Mouse (Mus musculus) adrenal gland, adult 2 months (tissue): ENCODE measurements at regions not wholly inside any gene's neighbourhood (a gene's known extent, or its start where the extent isn't known, plus 50 kb on each side); places are given as distances from the start of the nearest gene placed in this dataset.
"Not testable (repeated sequence)": the region's sequence is repeated elsewhere in the genome, so short reads cannot be mapped to it uniquely, and the experiment has no call there.

ENCODE experiments used
- DNase-seq: peaks from one replicate; pipeline ENCODE4 v3.0.0; 2021

GRCm38 (mm10) chr10:11801372-11802230 lies 458.4 kb downstream of the Epm2a start:
- DNase-seq: not testable (repeated sequence)

DNA sequence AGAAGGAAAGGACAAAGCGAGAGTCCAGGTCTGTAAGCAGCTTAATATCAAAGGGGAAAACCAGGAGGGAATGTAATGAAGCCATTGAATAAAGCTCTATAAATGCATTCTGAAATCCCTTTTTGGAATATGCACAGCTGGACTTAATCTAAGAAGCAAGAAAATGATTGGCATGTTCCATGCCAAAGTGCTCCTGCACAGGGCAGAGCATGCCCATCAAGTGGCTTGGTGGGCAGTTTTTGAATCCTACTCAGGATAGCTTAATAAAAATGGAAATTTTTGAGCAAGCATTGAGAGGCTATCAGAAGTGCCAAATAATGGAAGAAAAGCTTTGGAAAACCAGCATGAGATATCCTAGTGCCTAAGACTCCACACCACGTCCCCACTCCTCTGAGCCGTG lies 466.1 kb downstream of the Epm2a start:
- no peak for DNase-seq

DNA sequence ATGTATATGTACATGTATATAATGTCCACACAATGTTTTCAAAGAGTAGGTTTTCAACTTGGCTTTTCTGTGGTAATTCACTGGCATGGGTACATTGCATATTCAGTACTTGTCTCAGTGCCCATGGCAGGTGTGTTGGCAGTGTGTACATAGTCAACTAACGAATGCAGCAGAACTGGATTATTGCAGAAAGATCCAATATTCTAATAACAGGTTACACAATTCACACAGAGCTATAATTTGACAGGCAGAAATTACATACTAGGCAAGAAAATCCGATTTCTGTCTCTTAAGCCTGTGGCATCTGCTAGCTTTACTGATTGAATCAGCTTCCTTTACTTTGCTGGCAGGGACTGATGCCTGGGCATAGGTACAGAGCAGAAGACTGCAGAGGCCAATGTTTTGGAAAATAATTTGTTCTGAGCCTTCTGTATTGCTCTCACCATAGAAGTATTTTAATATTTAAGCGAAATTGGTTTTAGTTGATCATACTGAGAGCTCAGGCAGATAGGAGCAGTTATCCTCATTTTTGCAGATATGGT lies 479.3 kb downstream of the Epm2a start:
- DNase-seq: no peak

DNA sequence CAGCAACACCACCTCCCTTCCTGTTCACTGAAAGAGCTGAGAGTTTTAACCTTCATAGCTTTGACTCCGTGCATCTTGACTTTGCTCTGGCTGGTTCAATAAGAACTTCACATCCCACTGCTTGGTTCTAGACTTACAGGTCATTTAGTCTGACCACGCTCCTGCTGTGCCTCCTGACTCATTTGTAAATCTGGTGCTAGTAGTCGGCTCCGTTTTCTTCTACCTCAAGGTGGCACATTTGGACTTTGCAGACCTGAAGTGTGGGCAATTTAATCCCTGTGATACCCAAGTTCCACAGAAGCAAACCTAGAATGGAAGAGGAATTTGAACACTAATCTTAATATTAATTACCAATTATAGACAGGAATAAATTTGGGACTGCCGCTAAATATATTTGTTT lies 497.9 kb downstream of the Epm2a start:
- no peak for DNase-seq

- no peak for DNase-seq
Measured at GRCm38 (mm10) chr10:11841494-11841893, 498.3 kb downstream of the Epm2a start.

- no peak for DNase-seq
Measured at GRCm38 (mm10) chr10:11846141-11846540, 502.9 kb downstream of the Epm2a start.

DNA sequence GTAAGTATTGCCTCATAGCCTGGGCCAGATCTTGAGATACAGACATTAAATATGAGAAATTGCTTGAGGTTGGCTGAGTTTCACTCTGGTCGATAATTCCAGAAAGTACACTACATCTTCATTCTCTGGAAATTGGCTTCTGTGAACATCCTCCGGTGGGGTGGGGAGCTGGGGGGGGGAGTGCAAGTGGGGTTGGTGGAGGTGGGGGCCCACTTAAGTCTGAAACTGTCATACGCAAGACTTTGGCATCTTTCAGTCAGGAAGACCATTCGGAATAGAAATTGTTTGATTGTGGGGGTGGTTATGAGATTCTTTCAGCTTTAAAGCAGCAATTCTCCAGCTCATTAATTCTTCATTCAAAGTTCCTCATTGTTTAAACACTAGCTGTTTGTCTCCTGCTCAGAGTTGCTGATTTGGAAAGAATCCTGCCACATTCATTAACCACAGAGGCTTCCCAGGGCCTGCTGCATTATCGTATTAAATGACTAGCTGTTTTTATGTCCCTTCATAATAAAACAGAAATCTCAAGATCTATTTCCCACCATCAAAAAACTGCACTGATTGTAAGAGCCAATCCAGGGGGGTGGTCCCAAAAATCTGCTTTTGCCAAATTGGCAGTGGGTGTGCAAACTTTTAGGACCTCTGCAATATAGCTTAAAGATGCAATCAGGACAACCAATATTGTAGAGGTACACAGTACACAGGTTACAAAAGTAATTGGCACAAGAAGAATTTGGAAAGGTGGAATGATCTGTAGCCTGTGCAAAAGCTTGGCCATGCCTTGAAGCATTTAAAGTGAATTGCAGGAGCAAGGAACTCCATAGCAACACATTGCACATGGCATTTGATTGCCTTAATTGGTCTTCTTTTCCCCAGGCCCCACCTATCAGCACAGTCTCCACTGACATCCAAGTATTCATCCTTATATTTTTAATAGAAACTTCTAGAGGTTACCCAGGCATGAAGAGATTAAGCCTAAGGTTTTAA lies 532.2 kb downstream of the Epm2a start:
- DNase-seq: no peak

GRCm38 (mm10) chr10:11886237-11886636 lies 543.0 kb downstream of the Epm2a start:
- no peak for DNase-seq

GRCm38 (mm10) chr10:11888953-11889352 lies 545.7 kb downstream of the Epm2a start:
- DNase-seq: no peak

GRCm38 (mm10) chr10:11922132-11922531 lies 578.9 kb downstream of the Epm2a start:
- DNase-seq: no peak

- no peak for DNase-seq
Measured at GRCm38 (mm10) chr10:11938164-11938563, 595.0 kb downstream of the Epm2a start.

- no peak for DNase-seq
Measured at GRCm38 (mm10) chr10:11942772-11943171, 599.6 kb downstream of the Epm2a start.

DNA sequence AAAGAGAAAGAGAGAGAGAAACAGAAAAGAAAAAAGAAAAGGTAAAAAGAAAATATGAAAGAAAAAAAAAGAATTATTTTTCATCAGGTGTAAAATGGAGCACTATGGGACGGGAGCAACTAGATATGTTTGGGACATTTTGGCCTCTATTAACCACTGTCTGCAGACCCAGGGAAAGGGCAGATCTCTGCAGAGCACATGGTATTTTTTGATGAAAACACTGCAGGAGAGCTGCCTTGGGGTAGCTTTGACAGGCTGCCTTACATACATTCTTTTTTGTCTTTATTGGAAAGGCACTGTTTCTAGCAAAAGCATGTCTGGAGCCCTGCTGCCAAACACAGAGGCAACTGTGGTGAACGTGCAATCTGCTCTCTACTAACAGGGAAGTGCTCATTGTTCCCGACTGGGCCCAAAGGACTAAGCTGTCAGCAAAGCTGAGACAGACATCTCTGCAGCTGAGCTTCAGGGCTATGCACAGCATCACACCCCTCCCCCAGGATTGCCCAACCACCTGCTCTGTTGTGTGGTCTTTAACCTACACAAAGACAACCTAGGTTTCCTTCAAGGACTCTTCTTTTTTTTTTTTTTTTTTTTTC lies 617.2 kb downstream of the Epm2a start:
- no peak for DNase-seq

DNA sequence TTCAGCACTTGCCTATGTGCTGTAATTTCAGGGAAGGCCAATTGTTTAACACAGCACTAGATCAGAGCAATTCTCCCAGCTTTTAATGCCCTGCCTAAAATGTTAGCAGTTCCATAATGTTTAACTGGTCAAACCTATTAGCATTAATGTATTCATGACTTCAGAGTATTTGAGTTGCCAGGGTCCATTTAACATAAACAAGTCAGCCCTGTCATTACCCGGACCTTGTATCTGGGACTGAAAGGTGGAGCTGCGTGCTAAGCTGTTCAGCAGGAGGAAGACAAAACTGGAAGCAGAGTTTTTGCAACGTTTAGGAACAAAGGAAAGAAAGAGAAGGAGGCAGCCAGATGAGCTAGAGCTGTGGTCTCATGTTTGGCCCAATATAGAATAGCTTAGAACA lies 661.8 kb downstream of the Epm2a start:
- no peak for DNase-seq

DNA sequence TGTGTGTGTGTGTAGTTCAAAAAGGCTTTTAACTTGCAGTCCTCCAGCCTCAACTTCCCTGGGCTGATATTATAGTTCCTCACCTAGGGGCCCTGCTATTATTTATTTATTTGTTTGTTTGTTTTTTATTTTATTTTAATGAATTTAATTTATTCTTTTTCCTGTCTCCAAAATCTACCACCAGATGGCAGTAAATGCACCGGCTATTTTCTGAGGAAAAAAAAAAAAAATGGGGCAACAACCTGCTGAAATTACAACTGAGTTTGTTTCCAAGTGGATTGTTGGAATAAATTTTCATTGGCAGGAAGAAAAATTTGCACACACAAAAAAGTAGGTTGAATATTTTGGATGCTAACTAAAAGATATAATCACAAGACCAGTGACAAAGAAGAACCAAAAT lies 662.7 kb downstream of the Epm2a start:
- no peak for DNase-seq

GRCm38 (mm10) chr10:12017286-12017685 lies 674.1 kb downstream of the Epm2a start:
- no peak for DNase-seq

DNA sequence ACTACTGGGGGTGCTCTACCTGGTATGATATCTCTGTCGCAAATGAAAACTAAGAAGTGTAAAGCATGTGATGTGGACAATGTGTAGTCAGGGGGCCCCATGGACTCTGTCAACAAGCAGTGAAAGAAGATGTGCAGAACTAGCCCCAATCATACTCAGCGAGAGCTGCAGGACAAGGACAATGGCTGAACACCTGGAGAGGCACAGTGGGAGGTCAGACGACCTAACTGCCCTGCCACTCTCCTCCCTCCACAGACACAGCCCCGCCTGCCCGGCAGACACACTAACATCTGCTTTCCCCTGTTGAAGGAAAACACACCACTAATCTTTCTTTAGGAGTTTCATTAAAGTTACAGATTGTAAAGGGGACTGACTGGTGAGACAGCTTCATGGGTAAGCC lies 675.1 kb downstream of the Epm2a start:
- DNase-seq: no peak

GRCm38 (mm10) chr10:12019159-12019779 lies 676.1 kb downstream of the Epm2a start:
- peak; percentile 70 for DNase-seq

- DNase-seq: no peak
Measured at GRCm38 (mm10) chr10:12020576-12020975, 677.4 kb downstream of the Epm2a start.

GRCm38 (mm10) chr10:12035159-12035558 lies 692.0 kb downstream of the Epm2a start:
- DNase-seq: no peak

GRCm38 (mm10) chr10:12045937-12046336 lies 702.7 kb downstream of the Epm2a start:
- no peak for DNase-seq

DNA sequence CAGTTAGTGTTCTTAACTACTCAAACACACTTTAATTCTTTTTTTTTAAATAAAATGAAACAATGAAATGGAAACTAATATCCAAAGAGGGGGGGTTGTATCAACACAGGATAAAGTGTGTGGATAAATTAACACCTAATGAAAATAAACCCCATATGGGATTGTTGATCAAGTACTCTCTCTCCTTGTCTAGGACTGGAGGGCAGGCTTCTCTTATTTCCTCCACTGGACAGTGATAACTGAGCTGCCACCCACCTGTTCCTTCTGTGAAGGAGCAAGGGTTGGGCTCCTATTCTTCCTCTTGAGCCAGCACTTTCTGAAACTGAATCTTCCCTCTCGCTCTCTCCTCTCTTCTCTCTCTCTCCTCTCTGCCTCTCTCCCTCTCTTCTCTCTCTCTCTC lies 716.5 kb downstream of the Epm2a start:
- no peak for DNase-seq
